Mouse (Mus musculus): ENCODE results near the gene Pebp1. TPM values are rescaled to one million over a fixed set of nuclear protein-coding genes. Genes with fewer than 3 reads are reported as not detected.

Gene Pebp1
- polyA plus RNA-seq, 1 experiment from 2014 or later, result 1,056 TPM

DNA sequence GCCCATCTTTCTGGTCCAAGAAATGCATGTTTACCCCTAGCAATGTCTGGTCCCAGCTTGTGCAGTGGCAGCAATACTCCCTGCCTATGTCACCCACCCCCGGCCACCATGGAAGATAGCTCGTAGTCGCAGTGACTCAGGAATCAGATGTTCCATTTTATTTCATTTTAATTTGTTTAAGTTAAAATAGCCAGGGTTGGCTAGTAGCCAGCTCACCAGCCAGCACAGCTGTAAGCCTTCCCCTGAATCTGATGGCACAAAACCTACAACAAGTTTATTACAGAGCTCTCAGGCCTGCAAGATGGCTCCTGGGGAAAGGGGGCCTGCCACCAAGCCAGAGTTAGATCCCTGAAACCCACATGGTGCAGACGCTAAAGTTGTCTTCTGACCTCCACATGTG, 48.3 kb downstream of the Pebp1 start:
- 48% methylated on average over 4 of the region's 4 CpGs for WGBS
- no peaks in the 10 kb centered on the region for H3K27me3 ChIP-seq (replicated peaks)

DNA sequence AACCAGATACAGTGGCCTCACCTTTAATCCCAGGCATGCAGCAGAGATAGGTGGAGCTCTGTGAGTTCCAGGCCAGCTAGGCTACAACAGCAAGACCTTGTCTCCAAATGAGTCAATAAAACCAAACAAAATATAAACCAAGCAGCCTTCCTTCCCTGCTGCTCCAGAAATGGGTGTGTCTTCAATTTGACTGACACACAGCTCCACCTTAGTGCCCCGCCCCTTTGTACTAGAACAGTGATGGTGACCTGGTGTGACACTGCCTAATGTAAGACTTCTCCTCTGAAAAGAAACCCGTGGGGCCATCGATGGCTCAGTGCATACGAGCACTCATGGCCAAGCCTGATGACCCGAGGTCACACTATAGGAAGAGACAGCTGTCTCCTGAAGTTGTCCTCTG, 50.9 kb downstream of the Pebp1 start:
- Histone ChIP-seq H3K4me2 (no peak overlapping the region), H3K9ac (replicated peaks) (no peak overlapping the region), H3K27me3 (replicated peaks) (no peaks in the 10 kb centered on the region), H3K27ac (replicated peaks) (no peak overlapping the region), H3K9me3 (replicated peaks) (no peaks in the 10 kb centered on the region), H3K4me1 (peaks cover 10% of the 10 kb centered on the region; the same call in 1 of the 2 replicates), H3K36me3 (no peaks in the 10 kb centered on the region), H3K4me3 (replicated peaks) (no peak overlapping the region)
- no peak for ATAC-seq (ENCODE audit: low FRiP score)
- WGBS, result 79% methylated on average over 5 of the region's 5 CpGs

More for the DNA sequence above, 48.3 kb downstream of the Pebp1 start:
- 0 out of 2 replicates have a peak, but pooled peaks cover 2% of the 10 kb centered on the region for H3K36me3 ChIP-seq
- H3K9me3 ChIP-seq (replicated peaks), result no peaks in the 10 kb centered on the region
- H3K9ac ChIP-seq (replicated peaks), result no peak overlapping the region
- H3K4me2 ChIP-seq, result no peak overlapping the region
- H3K27ac ChIP-seq (replicated peaks), result peak overlapping the region; percentile 95
- peaks cover 26% of the 10 kb centered on the region for H3K4me1 ChIP-seq
- H3K4me3 ChIP-seq (replicated peaks), result no peak overlapping the region
- no peak for ATAC-seq (ENCODE audit: low FRiP score)

Other genes with a start within 250 kb of the Pebp1 start
- 79.4 and 81.9 TPM in 2 replicates for gene Suds3, start 171.5 kb downstream of the Pebp1 start, polyA plus RNA-seq (2015; fragmentation: Nextera tagmentation; extraction: Ambion mirVana)
- 63.8 and 67.1 TPM in 2 replicates for gene Taok3, start 167.5 kb downstream of the Pebp1 start, polyA plus RNA-seq (2015; fragmentation: Nextera tagmentation; extraction: Ambion mirVana)
- gene Vsig10, start 31.5 kb upstream of the Pebp1 start, polyA plus RNA-seq (2015; fragmentation: Nextera tagmentation; extraction: Ambion mirVana), result 1.8 and 2.5 TPM in 2 replicates
- gene Wsb2, start 69.7 kb upstream of the Pebp1 start, polyA plus RNA-seq (2015; fragmentation: Nextera tagmentation; extraction: Ambion mirVana), result 255 and 299 TPM in 2 replicates
- 24.8 and 41.8 TPM in 2 replicates for gene Rfc5, start 101.4 kb upstream of the Pebp1 start, polyA plus RNA-seq (2015; fragmentation: Nextera tagmentation; extraction: Ambion mirVana)
- gene Ksr2, start 126.4 kb upstream of the Pebp1 start, polyA plus RNA-seq (2015; fragmentation: Nextera tagmentation; extraction: Ambion mirVana), result 6.4 and 7.4 TPM in 2 replicates